Mouse (Mus musculus): ENCODE results near the gene Bank1.

Gene Bank1

DNA sequence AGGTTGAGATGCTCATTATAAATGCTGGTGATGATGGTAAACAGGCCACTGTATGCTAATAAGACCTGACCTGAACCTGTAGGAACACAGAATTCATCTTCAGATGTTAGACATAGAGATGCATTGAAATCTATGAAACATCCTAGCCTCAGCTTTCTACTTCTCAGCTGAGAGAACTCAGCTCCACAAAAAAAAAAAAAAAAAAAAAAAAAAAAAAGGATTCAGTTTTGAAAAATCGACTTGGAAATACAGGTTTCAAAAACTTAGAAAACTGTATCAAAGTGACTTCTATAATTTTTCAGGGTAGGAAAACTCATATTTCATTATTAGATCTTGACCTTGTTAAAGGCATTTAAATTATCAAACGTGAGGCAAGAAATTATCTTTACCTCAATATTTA, 222.5 kb downstream of the Bank1 start:
- no peak for DNase-seq (ENCODE audit: low spot score)

DNA sequence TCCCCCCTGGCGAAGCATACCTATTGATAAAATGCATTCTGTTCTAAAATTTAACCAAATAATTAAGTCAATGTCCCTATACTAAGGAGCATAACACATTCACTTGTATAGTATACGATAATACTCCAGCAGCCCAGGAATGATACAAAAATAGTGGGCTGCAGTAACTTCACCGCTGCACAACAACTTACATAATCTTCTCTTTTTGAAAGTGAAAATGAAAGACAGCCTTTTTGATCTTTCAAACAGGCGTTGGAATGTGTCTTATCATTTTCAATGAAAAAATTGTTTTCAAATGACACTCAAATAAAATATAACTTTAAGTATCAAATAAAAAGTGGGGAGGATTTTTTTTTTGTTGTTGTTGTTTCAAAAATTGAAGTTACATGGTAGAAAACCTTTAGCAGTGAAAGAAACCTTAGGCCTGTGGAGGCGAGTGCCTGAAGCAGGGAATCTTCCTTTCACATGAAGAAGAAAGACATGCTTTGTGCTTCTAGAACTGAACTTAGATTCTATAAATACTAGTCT, 224.8 kb downstream of the Bank1 start:
- no peak for DNase-seq (ENCODE audit: low spot score)

DNA sequence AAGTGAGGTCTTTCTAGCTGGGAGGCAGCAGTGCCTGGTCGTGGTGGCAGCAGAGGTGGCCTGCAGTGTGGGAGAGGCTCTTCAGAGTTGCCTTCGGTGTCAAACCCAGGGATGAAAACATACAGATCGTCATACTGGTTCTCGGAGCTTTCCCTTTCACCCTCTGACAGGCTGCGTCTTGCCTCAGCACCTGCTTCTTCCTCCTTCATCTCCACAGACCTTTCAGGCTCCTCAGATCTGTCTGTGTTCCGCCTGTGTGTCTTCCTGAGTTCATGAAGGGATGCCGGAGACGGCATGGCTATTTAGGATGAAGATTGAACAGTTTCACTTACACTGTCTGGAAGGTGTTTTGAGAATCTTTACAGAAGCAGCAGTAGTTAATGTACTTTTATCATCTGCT, 225.6 kb downstream of the Bank1 start:
- DNase-seq (ENCODE audit: low spot score), result no peak

DNA sequence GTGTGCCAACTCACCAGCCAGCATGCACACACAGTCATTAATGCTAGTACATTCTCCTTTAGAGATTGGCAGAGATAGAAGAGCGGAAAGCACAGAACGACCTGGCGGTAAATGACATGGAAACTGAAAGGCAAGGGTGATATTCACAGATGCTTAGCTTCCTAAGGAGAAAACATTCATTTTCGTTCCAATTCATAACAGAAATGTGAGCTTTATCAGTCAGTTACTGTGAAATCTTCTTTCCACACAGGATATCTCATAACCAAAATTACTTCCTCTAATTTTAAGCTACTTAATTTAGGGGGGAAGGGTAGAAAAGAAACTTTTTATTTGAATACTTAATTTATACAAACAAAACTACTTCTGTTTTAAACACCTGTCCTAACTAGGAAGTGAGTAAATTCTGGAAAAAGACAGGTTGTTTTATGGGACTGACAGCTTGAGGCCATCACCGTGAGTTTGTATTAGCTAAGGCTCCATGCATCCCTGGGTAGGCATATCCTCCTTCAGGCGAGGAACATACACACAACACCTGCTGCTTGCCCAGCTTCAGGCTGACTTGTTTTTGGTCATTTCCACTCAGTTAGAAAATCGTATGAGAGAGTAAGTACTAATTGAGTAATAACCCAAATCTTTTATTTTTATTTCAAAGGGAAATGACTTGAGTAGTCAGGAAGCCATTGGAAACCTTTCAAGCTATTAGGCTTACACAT, 238.8 kb downstream of the Bank1 start:
- no peak for DNase-seq (ENCODE audit: low spot score)

DNA sequence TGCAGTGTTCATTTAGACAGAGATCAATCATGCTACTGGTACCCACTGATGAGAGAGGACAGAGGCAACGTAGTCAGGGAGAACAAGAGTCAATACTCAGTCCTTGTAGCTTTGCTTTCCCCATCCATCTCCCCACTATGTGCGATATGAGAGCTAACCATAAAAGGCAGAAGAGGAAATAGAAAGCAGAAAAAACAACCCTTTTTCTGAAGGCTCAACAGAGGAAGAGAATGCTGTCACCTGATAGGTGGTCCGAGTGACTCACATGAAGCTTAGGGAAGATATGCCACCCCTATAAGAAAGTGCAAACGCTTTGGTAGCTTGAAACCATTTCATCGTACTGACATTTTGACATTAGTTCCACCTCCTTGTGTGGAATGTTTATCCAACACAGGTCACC, 239.4 kb downstream of the Bank1 start:
- DNase-seq (ENCODE audit: low spot score), result no peak

- DNase-seq (ENCODE audit: low spot score), result no peak
Measured at GRCm38 (mm10) chr3:136085077-136085476, 240.8 kb downstream of the Bank1 start.

DNA sequence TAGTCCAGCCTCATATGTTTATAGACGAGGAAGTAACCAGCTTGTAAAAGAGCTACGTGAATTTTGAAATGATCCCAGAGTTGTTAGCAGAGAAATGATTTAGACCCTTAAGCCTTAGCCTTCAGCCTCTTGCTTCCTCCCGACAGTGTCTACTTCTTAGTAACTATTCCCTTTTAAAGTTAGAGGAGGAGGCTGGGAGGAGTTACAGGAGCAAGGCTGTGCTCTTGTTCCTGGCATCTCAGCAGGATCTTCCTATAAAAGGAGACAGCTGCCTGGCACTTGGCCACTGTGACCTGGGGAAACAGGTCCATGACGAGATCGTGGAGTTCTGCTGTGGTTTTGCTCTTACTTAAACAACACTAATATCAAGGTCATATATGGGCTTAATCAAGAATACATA, 241.8 kb downstream of the Bank1 start:
- no peak for DNase-seq (ENCODE audit: low spot score)

- DNase-seq (ENCODE audit: low spot score), result no peak
Measured at GRCm38 (mm10) chr3:136081264-136081663, 244.6 kb downstream of the Bank1 start.

DNA sequence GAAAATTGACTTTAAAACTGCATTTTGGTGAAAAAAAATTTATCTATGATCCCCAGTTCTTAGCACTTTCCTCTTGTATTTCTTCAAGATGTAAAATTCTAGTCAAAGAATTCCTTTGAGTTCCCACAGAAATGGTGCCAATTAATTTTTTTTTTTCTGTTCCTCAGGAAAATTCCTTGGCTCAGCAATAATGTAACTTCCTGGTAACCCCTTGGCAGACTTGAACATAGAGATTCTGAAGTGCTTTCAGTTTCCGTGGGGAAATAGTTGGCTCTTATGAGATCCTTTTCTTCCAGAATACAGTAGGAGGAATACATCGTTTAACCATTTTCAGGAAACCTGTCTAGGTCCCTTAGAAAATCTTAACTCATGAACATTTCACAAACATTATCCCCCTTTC, 247.3 kb downstream of the Bank1 start:
- DNase-seq (ENCODE audit: low spot score), result no peak

DNA sequence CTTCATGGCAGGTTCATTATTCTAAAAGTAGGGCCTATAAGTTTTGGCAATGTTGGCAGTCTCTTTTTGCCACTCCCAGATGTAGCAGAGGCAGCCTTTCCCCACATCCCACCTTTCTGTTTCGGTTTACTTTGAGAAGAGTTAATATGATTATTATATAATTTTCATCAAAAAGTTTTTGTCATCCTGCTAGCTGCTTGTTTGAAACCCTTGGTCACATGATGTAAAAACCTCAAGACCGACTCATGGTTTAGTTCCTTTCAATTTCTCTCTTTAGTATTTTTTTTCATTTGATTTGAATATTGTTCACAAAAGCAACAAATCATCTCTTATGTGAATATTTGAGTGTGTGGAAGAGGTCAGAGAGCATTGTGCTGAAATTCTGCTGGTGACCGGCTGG, 255.5 kb downstream of the Bank1 start:
- DNase-seq (ENCODE audit: low spot score), result no peak

- no peak for DNase-seq (ENCODE audit: low spot score)
Measured at GRCm38 (mm10) chr3:136061907-136062306, 264.0 kb downstream of the Bank1 start.

DNA sequence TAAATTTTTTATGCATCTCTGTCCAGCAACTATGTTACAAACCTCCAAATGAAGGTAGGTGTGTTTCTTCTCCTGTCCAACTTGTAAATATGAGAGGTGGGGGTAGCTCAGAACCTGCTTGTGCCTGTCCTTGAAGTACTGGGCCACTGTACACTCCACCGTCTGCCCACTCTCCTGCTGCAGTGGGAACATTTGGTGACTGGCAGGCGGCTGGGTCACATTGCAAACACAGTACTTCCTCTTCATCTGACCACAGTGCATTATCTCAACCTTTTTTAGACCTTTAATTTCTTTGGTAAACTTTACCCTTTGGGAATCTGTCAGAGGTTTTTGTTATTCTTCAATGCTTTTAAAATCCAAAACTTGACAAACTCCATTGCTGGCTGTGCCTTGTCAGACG, 275.2 kb downstream of the Bank1 start:
- DNase-seq (ENCODE audit: low spot score), result no peak

- no peak for DNase-seq (ENCODE audit: low spot score)
Measured at GRCm38 (mm10) chr3:136050215-136050614, 275.7 kb downstream of the Bank1 start.

DNA sequence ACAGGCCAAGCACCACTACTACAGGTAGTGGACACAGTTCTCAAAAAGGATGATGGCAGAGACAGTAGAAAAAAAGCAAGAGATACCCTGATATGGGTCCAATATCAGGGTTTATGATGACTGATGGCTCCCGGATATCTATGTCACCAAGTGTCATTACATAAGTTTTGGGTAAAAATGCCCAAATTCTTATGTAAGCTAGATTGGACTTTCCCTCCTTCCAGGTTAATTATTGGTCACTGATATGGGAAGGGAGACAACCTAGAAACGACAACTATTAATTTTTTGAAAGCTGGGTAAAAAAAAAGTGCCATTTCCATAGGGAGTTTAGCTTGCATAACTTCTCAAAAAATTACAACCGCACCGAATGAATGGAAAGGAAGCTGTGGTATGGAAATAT, 277.8 kb downstream of the Bank1 start:
- no peak for DNase-seq (ENCODE audit: low spot score)

DNA sequence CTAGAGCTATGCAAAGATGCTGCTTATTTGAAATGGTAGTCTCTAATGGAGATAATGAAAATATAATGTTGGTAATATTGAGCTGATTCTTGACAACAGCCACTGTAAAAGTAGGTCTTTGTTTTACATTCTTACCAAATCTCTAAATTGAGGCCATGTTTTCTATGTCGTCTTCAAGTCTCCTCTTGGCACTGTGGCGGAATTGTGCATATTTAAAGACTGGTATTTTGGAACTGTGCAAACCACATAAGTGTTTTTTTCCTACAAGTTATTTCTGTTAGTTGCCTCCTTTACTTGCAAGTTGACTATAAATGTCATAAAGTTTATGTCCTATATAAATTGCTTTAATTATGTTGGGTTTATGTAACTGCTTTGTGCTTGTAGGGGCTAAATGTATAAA, 280.5 kb downstream of the Bank1 start:
- no peak for DNase-seq (ENCODE audit: low spot score)

GRCm38 (mm10) chr3:136040041-136040440, 285.8 kb downstream of the Bank1 start:
- DNase-seq (ENCODE audit: low spot score), result no peak

DNA sequence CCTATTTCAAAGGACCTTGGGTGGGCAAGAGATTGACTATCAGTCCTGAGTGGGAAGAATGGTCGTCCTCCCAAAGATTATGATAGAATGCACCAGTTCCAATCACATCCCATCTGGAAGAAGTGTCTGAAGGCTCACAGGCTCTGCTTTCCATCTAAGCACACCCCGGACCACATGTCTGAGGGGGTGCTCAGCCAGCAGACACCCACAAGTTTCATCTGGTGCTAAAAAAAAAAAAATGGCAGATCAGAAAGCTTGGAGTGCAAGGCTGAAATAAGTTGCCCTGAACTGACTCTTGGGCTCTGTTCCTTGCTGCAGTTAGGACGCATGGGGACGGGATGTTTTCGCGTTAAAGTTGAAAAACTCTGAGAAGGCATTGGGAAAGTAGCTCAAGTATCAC, 286.4 kb downstream of the Bank1 start:
- DNase-seq (ENCODE audit: low spot score), result no peak

DNA sequence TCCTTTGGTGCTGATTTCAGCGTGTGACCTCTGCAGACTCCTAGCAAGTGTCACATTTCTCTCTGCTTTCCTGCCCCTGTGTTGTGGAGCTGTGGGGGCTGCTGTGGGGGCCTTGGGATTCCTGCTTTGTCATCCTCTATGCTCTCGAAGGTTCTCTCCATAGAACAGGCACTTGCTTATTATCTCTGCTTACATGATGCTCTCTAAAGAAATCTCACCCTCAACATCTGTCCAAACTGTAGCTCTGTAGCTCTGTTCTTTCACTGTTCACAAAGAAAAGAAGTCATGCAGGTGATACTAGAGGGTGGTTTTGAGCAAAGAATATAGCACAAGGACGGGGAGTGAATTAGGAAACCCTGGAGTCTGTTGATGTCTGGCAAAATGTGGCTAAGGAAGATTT, 288.6 kb downstream of the Bank1 start:
- no peak for DNase-seq (ENCODE audit: low spot score)

GRCm38 (mm10) chr3:136035784-136036183, 290.1 kb downstream of the Bank1 start:
- DNase-seq (ENCODE audit: low spot score), result no peak

- DNase-seq (ENCODE audit: low spot score), result no peak
Measured at GRCm38 (mm10) chr3:136024876-136025275, 301.0 kb downstream of the Bank1 start.

GRCm38 (mm10) chr3:136017517-136017916, 308.3 kb downstream of the Bank1 start:
- no peak for DNase-seq (ENCODE audit: low spot score)

- DNase-seq (ENCODE audit: low spot score), result no peak
Measured at GRCm38 (mm10) chr3:136010616-136011015, 315.2 kb downstream of the Bank1 start.

DNA sequence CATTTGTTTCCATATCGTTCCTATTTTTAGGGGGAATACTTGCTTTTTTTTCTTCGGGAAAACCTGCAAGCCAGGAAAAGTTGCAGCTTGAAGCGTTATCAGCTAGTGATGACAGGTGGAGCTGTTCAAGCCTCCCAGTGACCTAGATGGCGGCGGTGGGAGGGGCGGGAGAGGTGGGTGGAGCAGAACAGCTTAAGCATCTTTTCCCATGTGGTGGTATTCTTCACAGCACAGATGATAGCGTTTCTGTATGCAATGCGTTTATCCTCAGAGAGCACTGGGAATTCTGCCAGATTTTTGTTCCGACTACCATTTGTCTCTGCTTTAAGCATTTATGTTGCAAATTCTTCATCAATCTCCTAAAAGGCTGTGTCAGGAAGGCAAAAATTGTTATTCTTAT, 318.0 kb downstream of the Bank1 start:
- DNase-seq (ENCODE audit: low spot score), result no peak

- no peak for DNase-seq (ENCODE audit: low spot score)
Measured at GRCm38 (mm10) chr3:136007081-136007828, 318.6 kb downstream of the Bank1 start.

Data from ovary, adult 18-20 months (tissue).